Mouse (Mus musculus) small intestine, adult 2 months (tissue): ENCODE measurements at regions not wholly inside any gene's neighbourhood (a gene's known extent, or its start where the extent isn't known, plus 50 kb on each side); places are given as distances from the start of the nearest gene placed in this dataset.

Experiments
- H3K27ac ChIP-seq: fragments of 200-500 bp; 2 replicates; pipeline ENCODE4 v1.5.1; 2012; ENCODE audit warnings: low read depth, low read length, control low read depth, inconsistent platforms; ENCODE audit not compliant: insufficient read depth
- H3K27me3 ChIP-seq: fragments of 200-500 bp; 2 replicates; pipeline ENCODE4 v1.6.1; 2012; ENCODE audit warnings: mild to moderate bottlenecking, moderate library complexity, low read length, inconsistent platforms; ENCODE audit not compliant: control insufficient read depth, insufficient read depth
- H3K36me3 ChIP-seq: fragments of 200-500 bp; 2 replicates; pipeline ENCODE4 v1.6.1; 2012; ENCODE audit warnings: mild to moderate bottlenecking, low read length, control low read depth, inconsistent platforms; ENCODE audit not compliant: control insufficient read depth, insufficient read depth
- H3K4me1 ChIP-seq: fragments of 200-500 bp; 2 replicates; pipeline ENCODE4 v1.6.1; 2012; ENCODE audit warnings: low read length, inconsistent platforms, mixed read lengths; ENCODE audit not compliant: control insufficient read depth, insufficient read depth, insufficient read length
- H3K4me3 ChIP-seq: fragments of 200-500 bp; 2 replicates; pipeline ENCODE4 v1.5.1; 2012; ENCODE audit warnings: low read depth, mild to moderate bottlenecking, control low read depth, inconsistent platforms, low read length, moderate library complexity
- CTCF ChIP-seq: fragments of 200-500 bp; IDR thresholded peaks from 2 replicates; pipeline ENCODE4 v1.5.1; 2012; ENCODE audit warnings: low read depth, mild to moderate bottlenecking, control low read depth, inconsistent platforms, low read length, moderate library complexity, mixed read lengths; ENCODE audit not compliant: insufficient replicate concordance, insufficient read length; ENCODE audit errors: extremely low read depth
- POLR2A ChIP-seq: fragments of 200-500 bp; IDR thresholded peaks from 2 replicates; pipeline ENCODE4 v1.6.1; 2012; ENCODE audit warnings: low read depth, mild to moderate bottlenecking, control low read depth, inconsistent platforms, low read length, moderate library complexity
- WGBS: fragments of 180-500 bp; shearing (Covaris S2); methylation state at CpG from one replicate; pipeline ENCODE4 v1.1.7; 2018; 5-methylcytosine and 5-hydroxymethylcytosine counted together

- Histone ChIP-seq H3K4me3 (no peak overlapping the region), H3K4me1 (no peaks in the 10 kb centered on the region), H3K27ac (no peak overlapping the region), H3K27me3 (no peaks in the 10 kb centered on the region), H3K36me3 (no peaks in the 10 kb centered on the region)
- 65% methylated on average over 5 of the region's 5 CpGs for WGBS
- TF ChIP-seq POLR2A (no peak), CTCF (no peak)
These were observed 191.5 kb upstream of the 4930412O13Rik start for GRCm38 (mm10) chr2:9689518-9689917.

- no peak for TF ChIP-seq POLR2A
- no peak for TF ChIP-seq CTCF
- no peak overlapping the region for H3K4me3 ChIP-seq
- H3K36me3 ChIP-seq: no peaks in the 10 kb centered on the region
- no peak overlapping the region for H3K27ac ChIP-seq
- H3K27me3 ChIP-seq: no peaks in the 10 kb centered on the region
- 73% methylated on average over 5 of the region's 5 CpGs for WGBS
- H3K4me1 ChIP-seq: no peaks in the 10 kb centered on the region
These were observed 189.5 kb upstream of the 4930412O13Rik start for GRCm38 (mm10) chr2:9691506-9691905.

DNA sequence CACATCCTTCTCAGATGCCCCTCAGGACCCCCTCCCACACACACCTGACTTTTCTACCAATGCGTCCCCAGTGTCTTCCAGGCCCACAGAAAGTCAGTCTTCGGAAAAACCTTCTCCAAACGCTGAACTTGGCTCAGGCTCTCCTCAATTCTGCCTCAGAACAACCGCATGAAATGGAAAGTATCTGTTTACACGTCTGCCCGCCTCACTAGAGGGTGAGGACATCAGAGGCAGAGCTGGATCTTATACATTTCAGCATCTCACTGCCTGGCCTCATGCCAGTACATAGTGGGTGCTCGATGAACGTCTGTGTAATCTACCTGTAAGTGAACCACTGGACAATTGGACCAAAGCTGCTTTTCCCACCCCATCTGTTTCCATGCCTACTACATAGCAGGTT, 189.1 kb upstream of the 4930412O13Rik start:
- H3K36me3 ChIP-seq: no peaks in the 10 kb centered on the region
- H3K27me3 ChIP-seq: no peaks in the 10 kb centered on the region
- no peak overlapping the region for H3K4me3 ChIP-seq
- 67% methylated on average over 8 of the region's 8 CpGs for WGBS
- H3K4me1 ChIP-seq: no peaks in the 10 kb centered on the region
- H3K27ac ChIP-seq: no peak overlapping the region
- no peak for TF ChIP-seq POLR2A
- TF ChIP-seq CTCF: no peak

GRCm38 (mm10) chr2:9693351-9693750, 187.7 kb upstream of the 4930412O13Rik start:
- Histone ChIP-seq H3K4me3 (no peak overlapping the region), H3K27me3 (no peaks in the 10 kb centered on the region), H3K27ac (no peak overlapping the region), H3K4me1 (no peaks in the 10 kb centered on the region), H3K36me3 (no peaks in the 10 kb centered on the region)
- TF ChIP-seq POLR2A: no peak
- TF ChIP-seq CTCF: no peak
- WGBS: 71% methylated on average over 9 of the region's 9 CpGs

GRCm38 (mm10) chr2:9694178-9694577, 186.9 kb upstream of the 4930412O13Rik start:
- no peak overlapping the region for H3K27ac ChIP-seq
- WGBS: 80% methylated on average over 8 of the region's 8 CpGs

DNA sequence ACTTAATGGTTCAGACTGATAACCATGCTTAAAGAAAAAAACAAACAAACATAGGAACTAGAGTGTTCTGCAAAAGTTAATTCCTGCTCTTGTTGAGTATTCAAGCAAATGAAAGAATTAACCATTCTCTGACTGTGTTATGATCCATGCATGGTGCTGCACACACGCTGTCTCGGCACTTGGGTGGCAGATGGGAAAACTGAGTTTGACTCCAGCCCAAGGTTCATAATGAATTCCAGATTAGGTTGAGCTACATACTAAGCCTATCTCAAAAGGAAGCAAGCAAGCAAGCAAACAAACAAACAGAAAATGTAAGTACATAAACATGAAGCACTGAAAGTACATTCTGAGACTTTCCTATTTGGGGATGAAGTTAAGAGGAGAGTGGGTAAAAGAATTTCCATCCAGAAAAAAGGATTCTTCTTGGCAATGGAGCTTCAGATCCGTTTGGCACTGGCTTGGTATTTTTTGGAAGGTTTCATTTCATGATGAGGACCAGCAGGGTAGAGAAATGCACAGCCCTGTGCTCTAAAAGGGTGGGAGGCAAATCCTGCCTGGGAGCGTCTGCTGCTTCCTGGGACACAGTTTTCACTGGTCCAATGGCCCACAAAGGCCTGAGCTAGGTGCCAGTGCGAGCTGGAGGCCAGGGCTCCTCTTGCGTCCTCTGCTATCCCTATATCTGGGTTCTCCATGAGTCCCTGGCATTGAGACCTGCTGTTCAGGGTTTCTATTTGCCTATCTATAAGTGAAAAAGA, 183.3 kb upstream of the 4930412O13Rik start:
- TF ChIP-seq CTCF (no peak), POLR2A (no peak)
- H3K27ac ChIP-seq: no peak overlapping the region

More at GRCm38 (mm10) chr2:9694178-9694577, 186.9 kb upstream of the 4930412O13Rik start:
- Histone ChIP-seq H3K36me3 (no peaks in the 10 kb centered on the region), H3K4me3 (no peak overlapping the region), H3K27me3 (no peaks in the 10 kb centered on the region), H3K4me1 (no peaks in the 10 kb centered on the region)
- no peak for TF ChIP-seq POLR2A
- no peak for TF ChIP-seq CTCF

DNA sequence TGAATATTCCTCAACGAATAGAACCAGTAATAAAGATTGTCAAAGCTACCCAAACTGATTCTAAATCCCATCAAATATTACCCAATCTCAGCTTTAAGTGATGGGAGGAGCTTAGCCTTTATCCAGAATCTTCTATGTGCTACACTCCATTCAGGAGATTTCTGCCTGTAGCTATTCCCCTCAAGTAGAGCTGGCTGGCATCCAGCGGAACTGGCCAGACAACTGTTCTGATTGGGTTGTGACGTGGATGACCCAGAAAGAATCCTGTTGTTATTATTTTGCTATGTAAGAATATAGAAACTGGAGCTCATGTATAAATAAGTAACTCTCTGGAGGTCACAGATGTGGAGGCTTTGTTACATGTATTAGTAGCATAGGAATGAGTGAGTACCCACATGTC, 176.8 kb upstream of the 4930412O13Rik start:
- 71% methylated on average over 3 of the region's 3 CpGs for WGBS

More for the DNA sequence above, 183.3 kb upstream of the 4930412O13Rik start:
- Histone ChIP-seq H3K4me3 (no peak overlapping the region), H3K4me1 (no peaks in the 10 kb centered on the region), H3K27me3 (no peaks in the 10 kb centered on the region), H3K36me3 (no peaks in the 10 kb centered on the region)
- 75% methylated on average over 6 of the region's 6 CpGs for WGBS

More for the DNA sequence above, 176.8 kb upstream of the 4930412O13Rik start:
- Histone ChIP-seq H3K27ac (no peak overlapping the region), H3K27me3 (no peaks in the 10 kb centered on the region), H3K4me3 (no peak overlapping the region), H3K36me3 (no peaks in the 10 kb centered on the region), H3K4me1 (no peaks in the 10 kb centered on the region)
- TF ChIP-seq POLR2A (no peak), CTCF (no peak)
